Mouse (Mus musculus): Measurements from ENCODE around the gene Sema4d. TPM values are rescaled to one million over a fixed set of nuclear protein-coding genes. Genes with fewer than 3 reads are reported as not detected.
"Not testable (repeated sequence)": the region's sequence is repeated elsewhere in the genome, so short reads cannot be mapped to it uniquely, and the experiment has no call there.

Sema4d gene
- 134 to 201 TPM (median 136 TPM) in 3 replicates for total RNA-seq (2017)

- ATAC-seq (replicated peaks; ENCODE audit: insufficient number of reproducible peaks, low FRiP score, low TSS enrichment, poor library complexity, severe bottlenecking), result no peak
Observed at GRCm38 (mm10) chr13:51793425-51793891, at the start of gene Sema4d. Sema4d (minus strand) TSS chr13:51793747.

GRCm38 (mm10) chr13:51843298-51843697 lies 49.8 kb upstream of the Sema4d start:
- ATAC-seq (replicated peaks; ENCODE audit: insufficient number of reproducible peaks, low FRiP score, low TSS enrichment, poor library complexity, severe bottlenecking), result no peak

GRCm38 (mm10) chr13:51842773-51843172 lies 49.2 kb upstream of the Sema4d start:
- ATAC-seq (replicated peaks; ENCODE audit: insufficient number of reproducible peaks, low FRiP score, low TSS enrichment, poor library complexity, severe bottlenecking), result no peak

GRCm38 (mm10) chr13:51842191-51842590 lies 48.6 kb upstream of the Sema4d start:
- no peak for ATAC-seq (replicated peaks; ENCODE audit: insufficient number of reproducible peaks, low FRiP score, low TSS enrichment, poor library complexity, severe bottlenecking)

GRCm38 (mm10) chr13:51841541-51842115 lies 48.1 kb upstream of the Sema4d start:
- no peak for ATAC-seq (replicated peaks; ENCODE audit: insufficient number of reproducible peaks, low FRiP score, low TSS enrichment, poor library complexity, severe bottlenecking)

- ATAC-seq (replicated peaks; ENCODE audit: insufficient number of reproducible peaks, low FRiP score, low TSS enrichment, poor library complexity, severe bottlenecking), result no peak
Observed at GRCm38 (mm10) chr13:51840702-51841101, 47.2 kb upstream of the Sema4d start.

- peak; percentile 48; the same call in 1 of the 2 replicates for ATAC-seq (replicated peaks; ENCODE audit: insufficient number of reproducible peaks, low FRiP score, low TSS enrichment, poor library complexity, severe bottlenecking)
Observed at GRCm38 (mm10) chr13:51839250-51840026, 45.9 kb upstream of the Sema4d start.

GRCm38 (mm10) chr13:51837402-51837801 lies 43.9 kb upstream of the Sema4d start:
- no peak for ATAC-seq (replicated peaks; ENCODE audit: insufficient number of reproducible peaks, low FRiP score, low TSS enrichment, poor library complexity, severe bottlenecking)

GRCm38 (mm10) chr13:51835208-51835607 lies 41.7 kb upstream of the Sema4d start:
- not testable (repeated sequence) for ATAC-seq (replicated peaks; ENCODE audit: insufficient number of reproducible peaks, low FRiP score, low TSS enrichment, poor library complexity, severe bottlenecking)

- ATAC-seq (replicated peaks; ENCODE audit: insufficient number of reproducible peaks, low FRiP score, low TSS enrichment, poor library complexity, severe bottlenecking), result no peak
Observed at GRCm38 (mm10) chr13:51834520-51834919, 41.0 kb upstream of the Sema4d start.

GRCm38 (mm10) chr13:51834024-51834423 lies 40.5 kb upstream of the Sema4d start:
- not testable (repeated sequence) for ATAC-seq (replicated peaks; ENCODE audit: insufficient number of reproducible peaks, low FRiP score, low TSS enrichment, poor library complexity, severe bottlenecking)

GRCm38 (mm10) chr13:51833611-51834010 lies 40.1 kb upstream of the Sema4d start:
- ATAC-seq (replicated peaks; ENCODE audit: insufficient number of reproducible peaks, low FRiP score, low TSS enrichment, poor library complexity, severe bottlenecking), result no peak

- ATAC-seq (replicated peaks; ENCODE audit: insufficient number of reproducible peaks, low FRiP score, low TSS enrichment, poor library complexity, severe bottlenecking), result no peak
Observed at GRCm38 (mm10) chr13:51832491-51832890, 38.9 kb upstream of the Sema4d start.

- peak; percentile 67; the same call in 1 of the 2 replicates for ATAC-seq (replicated peaks; ENCODE audit: insufficient number of reproducible peaks, low FRiP score, low TSS enrichment, poor library complexity, severe bottlenecking)
Observed at GRCm38 (mm10) chr13:51830744-51831450, 37.4 kb upstream of the Sema4d start.

GRCm38 (mm10) chr13:51823822-51824495 lies 30.4 kb upstream of the Sema4d start:
- no peak for ATAC-seq (replicated peaks; ENCODE audit: insufficient number of reproducible peaks, low FRiP score, low TSS enrichment, poor library complexity, severe bottlenecking)

GRCm38 (mm10) chr13:51821988-51822387 lies 28.4 kb upstream of the Sema4d start:
- ATAC-seq (replicated peaks; ENCODE audit: insufficient number of reproducible peaks, low FRiP score, low TSS enrichment, poor library complexity, severe bottlenecking), result no peak

GRCm38 (mm10) chr13:51819351-51819750 lies 25.8 kb upstream of the Sema4d start:
- no peak for ATAC-seq (replicated peaks; ENCODE audit: insufficient number of reproducible peaks, low FRiP score, low TSS enrichment, poor library complexity, severe bottlenecking)

- no peak for ATAC-seq (replicated peaks; ENCODE audit: insufficient number of reproducible peaks, low FRiP score, low TSS enrichment, poor library complexity, severe bottlenecking)
Observed at GRCm38 (mm10) chr13:51818944-51819326, 25.4 kb upstream of the Sema4d start.
